Mouse (Mus musculus): ENCODE data around the gene Samd4. TPM values are rescaled to one million over a fixed set of nuclear protein-coding genes. Genes with fewer than 3 reads are reported as not detected.

Samd4 gene
- polyA plus RNA-seq (2017; shearing (Covaris generic)): not detected

GRCm38 (mm10) chr14:46882431-46883067 is at the start of gene Samd4:
Gene Samd4 (plus strand): TSS chr14:46882854.

Other genes starting within 250 kb of the Samd4 start
- 6.1 TPM for gene Cdkn3, start 122.3 kb upstream of the Samd4 start, polyA plus RNA-seq (2017; shearing (Covaris generic))
- gene Cnih1, start 94.4 kb upstream of the Samd4 start, polyA plus RNA-seq (2017; shearing (Covaris generic)): 97.7 TPM
- 102 TPM for gene Gmfb, start 60.6 kb upstream of the Samd4 start, polyA plus RNA-seq (2017; shearing (Covaris generic))
- gene Cgrrf1, start 50.7 kb upstream of the Samd4 start, polyA plus RNA-seq (2017; shearing (Covaris generic)): 13.6 TPM

Measured in activated CD4-positive, CD25-positive, alpha-beta regulatory T cell, adult 9 weeks (primary cell).